Mouse (Mus musculus): ENCODE measurements at regions not wholly inside any gene's neighbourhood (a gene's known extent, or its start where the extent isn't known, plus 50 kb on each side); places are given as distances from the start of the nearest gene placed in this dataset.

DNA sequence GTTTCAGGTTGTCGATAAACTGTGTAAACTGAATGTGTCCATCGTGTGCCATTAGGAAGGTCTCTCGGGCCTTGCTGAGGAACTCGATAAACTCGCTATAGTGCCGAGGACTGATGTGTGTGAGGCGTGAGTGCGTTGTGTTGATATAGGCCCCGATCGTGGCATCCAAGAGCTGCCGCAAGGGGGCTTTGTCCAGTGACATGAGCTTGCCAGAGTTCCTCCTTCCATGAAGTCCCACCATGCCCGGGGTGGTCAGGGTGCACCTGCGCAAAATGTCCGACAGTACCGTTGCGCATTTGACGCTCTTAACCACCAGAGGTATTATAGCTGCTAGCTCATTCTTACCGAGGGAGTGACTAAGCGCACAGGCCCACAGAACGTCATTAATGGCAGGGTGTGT is 317.8 kb upstream of the Smim15 start:
- TF ChIP-seq CTCF (IDR thresholded peaks at IDR 0.05; ENCODE audit: extremely low read depth, insufficient read depth, low read length): no peak
- TF ChIP-seq POLR2A (IDR thresholded peaks at IDR 0.05; ENCODE audit: extremely low read depth, insufficient read depth, low read length): no peak

All from cortical plate, adult 2 months (tissue).